Mouse (Mus musculus) liver, embryonic 12.5 days (tissue): Measurements from ENCODE around the gene Zfp775. TPM values are rescaled to one million over a fixed set of nuclear protein-coding genes. Genes with fewer than 3 reads are reported as not detected.
"Not testable (repeated sequence)": the region's sequence is repeated elsewhere in the genome, so short reads cannot be mapped to it uniquely, and the experiment has no call there.

Source experiments
- ATAC-seq: fragments of 200-750 bp; cut with Nextera tagmentation; 2 replicates; pipeline ENCODE4 v1.8.0; 2017; ENCODE audit warnings: moderate number of reproducible peaks, mild to moderate bottlenecking, moderate library complexity
- H3K27ac ChIP-seq: fragments of 300-500 bp; sonication (generic); 2 replicates; pipeline ENCODE4 v1.5.1; 2016; ENCODE audit warnings: mild to moderate bottlenecking
- H3K27me3 ChIP-seq: fragments of 300-500 bp; sonication (generic); replicated peaks from 2 replicates; pipeline ENCODE4 v1.6.1; 2016; ENCODE audit warnings: mild to moderate bottlenecking, moderate library complexity
- H3K36me3 ChIP-seq: fragments of 300-500 bp; sonication (generic); 2 replicates; pipeline ENCODE4 v1.6.1; 2016; ENCODE audit warnings: mild to moderate bottlenecking, moderate library complexity
- H3K4me1 ChIP-seq: fragments of 300-500 bp; sonication (generic); 2 replicates; pipeline ENCODE4 v1.6.1; 2016
- H3K4me2 ChIP-seq: fragments of 300-500 bp; sonication (generic); 2 replicates; pipeline ENCODE4 v1.6.1; 2016; ENCODE audit warnings: mild to moderate bottlenecking, moderate library complexity
- H3K4me3 ChIP-seq: fragments of 300-500 bp; sonication (generic); 2 replicates; pipeline ENCODE4 v1.5.1; 2016; ENCODE audit warnings: mild to moderate bottlenecking, moderate library complexity
- H3K9ac ChIP-seq: fragments of 300-500 bp; sonication (generic); 2 replicates; pipeline ENCODE4 v1.6.1; 2016; ENCODE audit warnings: mild to moderate bottlenecking, moderate library complexity
- H3K9me3 ChIP-seq: fragments of 300-500 bp; sonication (generic); replicated peaks from 2 replicates; pipeline ENCODE4 v1.6.1; 2016; ENCODE audit warnings: mild to moderate bottlenecking, moderate library complexity
- WGBS: fragments of 180-500 bp; shearing (Covaris S2); methylation state at CpG from one replicate; pipeline ENCODE4 v1.1.7; 2016; ENCODE audit not compliant: insufficient replicate concordance; 5-methylcytosine and 5-hydroxymethylcytosine counted together
- polyA plus RNA-seq: library from polyadenylated mRNA; unstranded; fragments of >200 nt; fragmentation: Nextera tagmentation; extraction: Ambion mirVana; gene quantifications from 2 replicates; pipeline ENCODE4 v1.2.1, GENCODE M21; 2016

Zfp775 gene
- polyA plus RNA-seq, 1 experiment from 2014 or later = 2.2 TPM

- no peak overlapping the region for H3K4me2 ChIP-seq
- no peak for ATAC-seq
- no peak overlapping the region for H3K9ac ChIP-seq
- H3K27ac ChIP-seq = no peak overlapping the region
- no peaks in the 10 kb centered on the region for H3K9me3 ChIP-seq
- WGBS = 65% methylated on average over 4 of the region's 4 CpGs
- H3K4me1 ChIP-seq = peaks cover 7% of the 10 kb centered on the region; the same call in 1 of the 2 replicates
- H3K27me3 ChIP-seq = no peaks in the 10 kb centered on the region
- H3K36me3 ChIP-seq = peaks cover 6% of the 10 kb centered on the region; the same call in 1 of the 2 replicates
- no peak overlapping the region for H3K4me3 ChIP-seq
Measured at GRCm38 (mm10) chr6:48613464-48613863, 11.6 kb downstream of the Zfp775 start.

GRCm38 (mm10) chr6:48614756-48615155 lies 12.9 kb downstream of the Zfp775 start:
- Histone ChIP-seq H3K27me3 (no peaks in the 10 kb centered on the region), H3K9me3 (no peaks in the 10 kb centered on the region), H3K4me2 (no peak overlapping the region), H3K9ac (no peak overlapping the region), H3K27ac (no peak overlapping the region), H3K36me3 (peaks cover 14% of the 10 kb centered on the region), H3K4me1 (peaks cover 1% of the 10 kb centered on the region; the same call in 1 of the 2 replicates), H3K4me3 (no peak overlapping the region)
- no peak for ATAC-seq
- 72% methylated on average over 5 of the region's 5 CpGs for WGBS

GRCm38 (mm10) chr6:48620031-48620430 lies 18.2 kb downstream of the Zfp775 start:
- WGBS = 89% methylated on average over 30 of the region's 30 CpGs
- Histone ChIP-seq H3K27me3 (no peaks in the 10 kb centered on the region; the same call in 1 of the 2 replicates), H3K27ac (no peak overlapping the region), H3K9ac (no peak overlapping the region), H3K4me1 (no peaks in the 10 kb centered on the region), H3K4me3 (no peak overlapping the region), H3K4me2 (no peak overlapping the region), H3K9me3 (no peaks in the 10 kb centered on the region), H3K36me3 (peaks cover 22% of the 10 kb centered on the region)
- ATAC-seq = no peak

GRCm38 (mm10) chr6:48622186-48622843 lies 20.5 kb downstream of the Zfp775 start:
- peaks cover 22% of the 10 kb centered on the region for H3K27me3 ChIP-seq
- peaks cover 22% of the 10 kb centered on the region for H3K36me3 ChIP-seq
- not testable (repeated sequence) for H3K4me3 ChIP-seq, H3K4me2 ChIP-seq, H3K9me3 ChIP-seq, ATAC-seq, H3K4me1 ChIP-seq, H3K27ac ChIP-seq, H3K9ac ChIP-seq
- 71% methylated on average over 8 of the region's 8 CpGs for WGBS

GRCm38 (mm10) chr6:48623460-48623859 lies 21.6 kb downstream of the Zfp775 start:
- Histone ChIP-seq H3K9me3 (no peaks in the 10 kb centered on the region), H3K4me1 (no peaks in the 10 kb centered on the region), H3K4me3 (no peak overlapping the region), H3K9ac (no peak overlapping the region), H3K27me3 (peaks cover 33% of the 10 kb centered on the region), H3K4me2 (no peak overlapping the region), H3K36me3 (peaks cover 22% of the 10 kb centered on the region), H3K27ac (no peak overlapping the region)
- no peak for ATAC-seq
- 42% methylated on average over 1 of the region's 1 CpGs for WGBS

DNA sequence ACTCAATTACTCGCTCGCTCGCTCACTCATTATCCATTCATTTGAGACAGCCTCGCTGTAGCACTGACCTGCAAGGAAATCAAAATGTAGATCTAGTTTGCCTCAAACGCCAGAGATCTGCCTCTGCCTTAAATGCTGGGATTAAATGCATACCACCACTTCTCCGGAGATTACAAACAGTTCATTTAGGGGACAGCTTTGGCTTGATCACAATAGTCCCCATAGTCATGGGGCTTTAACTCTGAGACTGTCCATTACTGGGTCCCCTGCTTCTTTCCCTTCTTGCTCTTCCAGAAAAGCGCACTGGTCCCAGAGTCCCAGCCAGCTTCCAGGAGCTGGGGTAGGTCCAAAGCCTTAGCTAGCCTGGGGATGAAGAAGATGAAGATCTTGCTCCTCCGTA lies 24.6 kb downstream of the Zfp775 start, which contains the start of gene AI854703:
TSS of gene AI854703 (plus strand) at position 301 of the 400 bp plus-strand sequence.
- Histone ChIP-seq H3K4me3 (peak within 1 kb of the TSS; percentile 39), H3K27ac (no peak within 1 kb of the TSS), H3K9ac (peak within 1 kb of the TSS; percentile 44; the same call in 1 of the 2 replicates), H3K9me3 (no peaks in the 10 kb centered on the region), H3K27me3 (peaks cover 61% of the 10 kb centered on the region), H3K4me1 (peaks cover 9% of the 10 kb centered on the region), H3K36me3 (no peaks in the 10 kb centered on the region), H3K4me2 (peak within 1 kb of the TSS; percentile 64)
- ATAC-seq = no peak
- WGBS = 45% methylated on average over 8 of the region's 8 CpGs

DNA sequence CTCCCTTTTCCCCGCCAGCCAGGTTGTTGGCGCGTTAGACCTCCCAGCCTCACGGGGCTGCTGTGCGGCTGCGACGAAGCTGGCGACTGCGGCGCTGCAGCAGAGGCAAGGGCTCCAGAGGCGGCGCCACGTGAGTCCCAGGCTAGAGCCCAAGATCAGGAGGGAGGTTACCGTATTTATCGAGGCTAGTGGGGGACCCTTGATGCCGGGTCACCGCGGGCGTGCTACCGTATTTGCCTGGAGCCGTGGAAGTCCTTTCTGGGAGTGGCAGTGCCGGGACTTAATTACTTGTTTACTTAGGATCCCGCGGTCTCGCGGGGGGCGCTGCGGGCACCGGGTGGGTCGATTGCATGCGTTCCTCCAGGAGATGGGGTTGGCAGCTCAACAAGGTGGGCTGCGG lies 25.1 kb downstream of the Zfp775 start:
- Histone ChIP-seq H3K27me3 (peaks cover 67% of the 10 kb centered on the region), H3K4me1 (peaks cover 9% of the 10 kb centered on the region), H3K36me3 (no peaks in the 10 kb centered on the region), H3K27ac (no peak overlapping the region), H3K9me3 (no peaks in the 10 kb centered on the region), H3K9ac (peak overlapping the region; percentile 44; the same call in 1 of the 2 replicates), H3K4me3 (peak overlapping the region; percentile 39), H3K4me2 (peak overlapping the region; percentile 64)
- ATAC-seq = no peak
- 2% methylated on average over 32 of the region's 32 CpGs for WGBS

DNA sequence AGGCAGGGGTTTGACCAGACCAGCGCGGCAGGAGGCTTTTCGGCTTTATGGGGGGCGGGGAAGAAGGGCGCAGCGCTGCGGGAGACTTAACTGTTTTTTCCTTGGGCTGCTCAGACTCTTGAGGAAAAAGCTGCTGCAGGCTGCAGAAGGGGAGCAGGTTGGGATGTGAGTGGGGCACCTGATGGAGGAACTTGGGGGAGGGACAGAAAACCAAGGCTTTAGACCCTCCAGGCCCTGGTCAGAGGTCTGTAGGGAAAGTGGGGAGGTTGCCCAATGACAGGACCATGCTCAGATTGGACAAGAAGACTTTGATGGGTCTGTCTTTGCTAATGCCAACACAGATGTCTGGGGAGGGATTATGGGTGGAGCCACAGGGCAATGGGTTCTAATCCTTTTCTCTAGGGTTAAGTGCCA lies 25.7 kb downstream of the Zfp775 start:
- Histone ChIP-seq H3K4me1 (peaks cover 9% of the 10 kb centered on the region), H3K27ac (no peak overlapping the region), H3K4me2 (peak overlapping the region; percentile 64), H3K36me3 (no peaks in the 10 kb centered on the region), H3K9ac (0 out of 2 replicates have a peak overlapping the region, but pooled peaks have one; percentile 44), H3K9me3 (no peaks in the 10 kb centered on the region), H3K27me3 (peaks cover 67% of the 10 kb centered on the region), H3K4me3 (peak overlapping the region; percentile 39)
- 9% methylated on average over 7 of the region's 7 CpGs for whole genome bisulfite sequencing
- no peak for ATAC-seq

DNA sequence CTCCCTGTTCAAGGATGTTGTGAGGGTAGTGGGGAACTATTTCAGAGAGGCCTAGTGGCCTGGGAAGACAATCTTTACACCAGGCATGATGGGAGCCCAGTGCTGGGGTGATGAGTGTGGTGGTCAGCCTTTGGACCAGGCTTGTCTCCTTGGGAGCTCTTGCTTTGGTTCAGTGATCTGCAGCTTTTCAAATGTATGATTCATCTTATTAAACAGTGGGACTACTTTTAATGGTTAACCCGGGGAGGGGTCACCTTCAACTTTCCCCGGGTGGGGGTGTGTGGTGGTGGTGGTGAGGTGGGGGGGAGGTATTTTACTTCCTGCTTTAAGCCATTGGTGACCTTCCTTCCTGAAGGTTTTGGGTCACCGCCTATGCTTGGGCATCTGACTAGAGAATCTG lies 26.5 kb downstream of the Zfp775 start:
- Histone ChIP-seq H3K36me3 (no peaks in the 10 kb centered on the region), H3K4me2 (no peak overlapping the region), H3K9me3 (no peaks in the 10 kb centered on the region), H3K27ac (no peak overlapping the region), H3K27me3 (peaks cover 67% of the 10 kb centered on the region), H3K4me3 (no peak overlapping the region), H3K4me1 (peaks cover 9% of the 10 kb centered on the region), H3K9ac (no peak overlapping the region)
- 55% methylated on average over 3 of the region's 3 CpGs for WGBS
- ATAC-seq = no peak

DNA sequence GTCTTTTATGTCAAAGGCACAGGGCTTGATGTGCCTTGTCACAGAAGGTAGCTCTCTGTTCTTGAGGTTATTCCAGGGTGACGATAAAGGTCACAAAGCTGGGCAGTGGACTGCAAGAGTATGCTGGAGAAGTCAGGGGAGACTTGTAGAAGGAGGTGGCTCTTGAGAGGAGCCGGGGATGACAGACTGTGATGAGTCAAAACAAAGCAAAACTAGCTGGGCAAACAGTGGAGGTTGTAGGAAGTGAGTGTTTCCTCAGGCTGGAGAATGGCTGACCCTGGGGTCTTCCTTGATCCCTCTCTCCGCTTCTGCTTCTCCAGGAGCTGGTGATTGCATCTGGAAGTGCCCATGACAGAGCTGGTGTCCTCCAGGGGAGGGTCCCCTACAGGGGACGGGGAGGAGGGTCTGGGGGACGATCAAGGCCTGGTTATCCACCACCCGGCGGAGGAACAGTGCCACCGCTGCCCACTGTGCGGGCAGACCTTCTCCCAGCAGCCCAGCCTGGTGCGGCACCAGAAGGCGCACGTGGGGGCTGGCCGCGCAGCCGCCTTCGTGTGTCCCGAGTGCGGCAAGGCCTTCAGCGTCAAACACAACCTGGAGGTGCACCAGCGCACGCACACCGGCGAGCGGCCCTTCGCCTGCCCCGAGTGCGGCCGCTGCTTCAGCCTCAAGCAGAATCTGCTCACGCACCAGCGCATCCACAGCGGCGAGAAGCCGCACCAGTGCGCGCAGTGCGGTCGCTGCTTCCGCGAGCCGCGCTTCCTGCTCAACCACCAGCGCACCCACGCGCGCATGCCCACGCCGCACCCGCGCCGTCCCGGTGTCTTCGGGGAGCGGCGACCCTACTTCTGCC lies 27.2 kb downstream of the Zfp775 start:
- 9% methylated on average over 54 of the region's 54 CpGs for WGBS
- Histone ChIP-seq H3K4me1 (peaks cover 9% of the 10 kb centered on the region), H3K27me3 (peaks cover 67% of the 10 kb centered on the region), H3K4me2 (peak overlapping the region; percentile 72), H3K4me3 (peak overlapping the region; percentile 42), H3K9ac (peak overlapping the region; percentile 39; the same call in 1 of the 2 replicates), H3K36me3 (no peaks in the 10 kb centered on the region), H3K27ac (no peak overlapping the region), H3K9me3 (no peaks in the 10 kb centered on the region)
- no peak for ATAC-seq

DNA sequence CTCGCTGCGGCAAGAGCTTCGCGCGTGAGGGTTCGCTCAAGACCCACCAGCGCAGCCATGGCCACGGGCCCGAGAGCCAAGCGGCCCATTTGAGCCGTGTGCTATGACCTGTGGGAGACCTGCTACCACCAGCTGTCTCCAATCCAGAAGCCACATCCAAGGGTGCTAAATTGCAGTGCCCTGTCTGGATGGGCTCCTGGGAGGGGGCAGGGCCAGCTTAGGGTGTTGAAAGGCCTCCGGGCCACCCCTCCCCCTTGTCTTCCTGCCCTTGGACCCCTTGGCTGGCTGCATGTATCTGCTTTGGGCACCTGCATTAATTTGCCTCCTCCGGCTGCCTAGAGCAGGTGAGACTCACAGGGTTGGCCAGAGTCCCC lies 27.8 kb downstream of the Zfp775 start:
- WGBS = 28% methylated on average over 13 of the region's 13 CpGs
- peaks cover 67% of the 10 kb centered on the region for H3K27me3 ChIP-seq
- H3K27ac ChIP-seq = no peak overlapping the region
- no peaks in the 10 kb centered on the region for H3K36me3 ChIP-seq
- peak overlapping the region; percentile 42 for H3K4me3 ChIP-seq
- H3K9ac ChIP-seq = peak overlapping the region; percentile 39; the same call in 1 of the 2 replicates
- peak overlapping the region; percentile 72 for H3K4me2 ChIP-seq
- H3K4me1 ChIP-seq = peaks cover 9% of the 10 kb centered on the region
- H3K9me3 ChIP-seq = no peaks in the 10 kb centered on the region
- no peak for ATAC-seq

GRCm38 (mm10) chr6:48630831-48631230 lies 29.0 kb downstream of the Zfp775 start:
- Histone ChIP-seq H3K27me3 (peaks cover 60% of the 10 kb centered on the region), H3K4me2 (no peak overlapping the region), H3K4me1 (peaks cover 9% of the 10 kb centered on the region), H3K9ac (no peak overlapping the region), H3K36me3 (no peaks in the 10 kb centered on the region), H3K4me3 (no peak overlapping the region), H3K9me3 (no peaks in the 10 kb centered on the region), H3K27ac (no peak overlapping the region)
- WGBS = 71% methylated on average over 8 of the region's 8 CpGs
- ATAC-seq = no peak
